Mouse (Mus musculus) lung, embryonic 14.5 days (tissue): ENCODE measurements around the gene Pglyrp1. TPM values are rescaled to one million over a fixed set of nuclear protein-coding genes. Genes with fewer than 3 reads are reported as not detected.

Experiments used
- ATAC-seq: fragments of 200-750 bp; cut with Nextera tagmentation; 2 replicates; pipeline ENCODE4 v1.8.0; 2017; ENCODE audit warnings: mild to moderate bottlenecking, moderate TSS enrichment, moderate library complexity; ENCODE audit not compliant: insufficient read depth
- DNase-seq: peaks from one replicate; pipeline ENCODE4 v3.0.0-alpha.2; 2015
- H3K27ac ChIP-seq: fragments of 300-500 bp; sonication (generic); 2 replicates; pipeline ENCODE4 v1.5.1; 2014; ENCODE audit warnings: low read depth, mild to moderate bottlenecking, moderate library complexity
- H3K27me3 ChIP-seq: fragments of 300-500 bp; sonication (generic); 2 replicates; pipeline ENCODE4 v1.6.1; 2014; ENCODE audit warnings: low read length, control low read depth; ENCODE audit not compliant: insufficient read depth
- H3K36me3 ChIP-seq: fragments of 300-500 bp; sonication (generic); 2 replicates; pipeline ENCODE4 v1.6.1; 2014; ENCODE audit warnings: control low read depth; ENCODE audit not compliant: insufficient read depth
- H3K4me1 ChIP-seq: fragments of 300-500 bp; sonication (generic); 2 replicates; pipeline ENCODE4 v1.6.1; 2014; ENCODE audit warnings: antibody characterized with exemption, control low read depth; ENCODE audit not compliant: insufficient read depth
- H3K4me2 ChIP-seq: fragments of 300-500 bp; sonication (generic); 2 replicates; pipeline ENCODE4 v1.6.1; 2014; ENCODE audit warnings: mild to moderate bottlenecking
- H3K4me3 ChIP-seq: fragments of 300-500 bp; sonication (generic); 2 replicates; pipeline ENCODE4 v1.5.1; 2014; ENCODE audit warnings: low read depth, low read length
- H3K9ac ChIP-seq: fragments of 300-500 bp; sonication (generic); 2 replicates; pipeline ENCODE4 v1.6.1; 2014
- H3K9me3 ChIP-seq: fragments of 300-500 bp; sonication (generic); 2 replicates; pipeline ENCODE4 v1.6.1; 2016; ENCODE audit warnings: low read depth, low read length, control low read depth
- CTCF ChIP-seq: IDR thresholded peaks from 2 replicates; pipeline ENCODE4 v1.5.1; 2016; ENCODE audit warnings: antibody characterized with exemption, low read depth
- WGBS: fragments of 180-500 bp; shearing (Covaris S2); extraction: QIAGEN DNeasy Blood & Tissue Kit; methylation state at CpG from one replicate; pipeline ENCODE4 v1.1.7; 2014; 5-methylcytosine and 5-hydroxymethylcytosine counted together
- polyA plus RNA-seq: library from polyadenylated mRNA; unstranded; fragments of >200 nt; fragmentation: Nextera tagmentation; extraction: Ambion mirVana; gene quantifications from 2 replicates; pipeline ENCODE4 v1.2.1, GENCODE M21; 2014

Gene Pglyrp1
- polyA plus RNA-seq, 1 experiment from 2014 or later: 2.6 TPM

DNA sequence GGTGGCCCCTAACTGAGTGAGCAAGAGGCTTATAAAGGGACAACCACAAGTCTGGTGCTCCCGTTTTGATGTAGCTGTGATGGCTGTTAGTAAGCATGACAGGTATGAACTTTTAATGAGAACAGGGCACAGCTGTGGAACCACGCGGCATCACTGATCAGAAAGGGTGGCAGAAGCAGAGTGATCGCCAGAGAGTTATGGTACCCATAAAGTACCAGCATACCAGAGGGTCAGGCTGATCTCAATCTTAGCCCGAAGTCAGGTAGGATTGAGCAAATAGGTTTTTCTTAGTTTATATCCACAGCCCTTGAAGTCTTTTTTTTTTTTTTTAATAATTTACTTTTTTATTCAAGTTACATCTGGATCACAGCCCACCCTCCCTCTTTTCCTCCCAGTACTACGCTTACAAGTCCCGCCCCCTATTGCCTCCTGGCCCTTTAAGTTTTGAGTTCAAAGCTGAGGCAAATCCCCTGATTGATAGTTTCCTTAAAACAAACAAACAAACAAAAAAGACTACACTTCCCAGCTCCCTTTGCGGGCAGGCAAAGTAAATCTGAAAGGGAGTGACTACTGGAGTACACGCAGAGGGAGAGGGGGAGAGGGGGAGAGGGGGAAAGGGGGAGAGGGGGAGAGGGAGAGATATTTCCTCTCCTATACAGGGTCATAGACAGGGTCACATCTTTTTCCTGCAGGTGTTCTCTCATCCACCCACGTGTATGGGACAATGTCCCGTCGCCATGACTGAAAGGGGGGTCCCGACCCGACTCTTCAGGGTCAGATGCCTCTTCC lies 1.1 kb downstream of the Pglyrp1 start:
- 24% methylated on average over 14 of the region's 14 CpGs for WGBS
- Histone ChIP-seq H3K9ac (no peak overlapping the region), H3K36me3 (no peaks in the 10 kb centered on the region), H3K4me1 (no peaks in the 10 kb centered on the region), H3K27ac (no peak overlapping the region), H3K9me3 (no peaks in the 10 kb centered on the region), H3K4me3 (peak overlapping the region; percentile 34), H3K4me2 (peak overlapping the region; percentile 69), H3K27me3 (no peaks in the 10 kb centered on the region)
- ATAC-seq (peak; percentile 42; the same call in 1 of the 2 replicates), DNase-seq (peak; percentile 40)
- no peak for TF ChIP-seq CTCF

DNA sequence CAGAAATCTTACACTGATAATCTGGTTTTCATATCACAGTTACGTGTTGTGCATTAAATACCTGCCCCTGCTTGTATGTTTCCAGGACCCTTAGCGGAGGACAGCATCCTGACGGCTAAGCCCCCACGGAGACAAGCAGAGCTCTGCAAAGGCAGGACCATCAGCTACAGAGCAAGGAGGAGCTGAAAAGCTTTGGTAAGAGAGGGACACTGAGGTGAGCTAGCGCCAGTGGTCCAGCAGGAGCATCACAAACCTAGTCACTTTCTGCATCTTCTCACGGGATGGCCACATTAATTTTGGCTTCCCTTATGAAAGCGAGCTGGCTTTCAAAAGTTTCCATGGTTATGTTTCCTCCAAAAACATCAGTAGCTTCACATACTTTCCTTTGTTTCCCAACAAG lies 1.7 kb downstream of the Pglyrp1 start:
- Histone ChIP-seq H3K9me3 (no peaks in the 10 kb centered on the region), H3K4me3 (peak overlapping the region; percentile 34), H3K36me3 (no peaks in the 10 kb centered on the region), H3K4me1 (no peaks in the 10 kb centered on the region), H3K27ac (no peak overlapping the region), H3K9ac (no peak overlapping the region; the same call in 1 of the 2 replicates), H3K27me3 (no peaks in the 10 kb centered on the region), H3K4me2 (peak overlapping the region; percentile 69)
- 6% methylated on average over 7 of the region's 7 CpGs for WGBS
- ATAC-seq (0 out of 2 replicates have a peak, but pooled peaks have one; percentile 25), DNase-seq (no peak)
- no peak for TF ChIP-seq CTCF

DNA sequence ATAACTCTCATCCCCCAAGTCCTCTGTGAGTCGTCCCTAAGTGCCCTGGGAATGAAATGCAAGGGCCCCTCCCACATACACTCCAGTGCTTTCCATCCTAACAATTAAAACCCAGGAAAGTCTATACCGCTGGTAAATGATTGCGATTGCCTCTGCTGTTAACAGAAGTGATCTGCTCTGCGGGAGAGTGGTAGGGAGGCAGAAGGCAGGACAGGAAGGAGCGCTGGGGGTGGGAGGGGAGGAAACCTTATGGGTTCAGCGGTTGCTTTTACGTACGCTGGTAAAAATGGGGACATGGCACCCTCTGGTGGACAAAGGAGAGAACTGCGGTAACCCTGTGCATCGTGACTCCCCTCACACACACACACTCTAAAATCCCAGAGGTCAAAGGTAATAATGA lies 2.1 kb downstream of the Pglyrp1 start:
- Histone ChIP-seq H3K4me1 (no peaks in the 10 kb centered on the region), H3K4me2 (peak overlapping the region; percentile 69), H3K9ac (peak overlapping the region; percentile 43; the same call in 1 of the 2 replicates), H3K4me3 (peak overlapping the region; percentile 34), H3K9me3 (no peaks in the 10 kb centered on the region), H3K36me3 (no peaks in the 10 kb centered on the region), H3K27ac (no peak overlapping the region), H3K27me3 (no peaks in the 10 kb centered on the region)
- peak; percentile 90 for ATAC-seq
- peak; percentile 95 for TF ChIP-seq CTCF
- DNase-seq: peak; percentile 94
- 0% methylated on average over 10 of the region's 10 CpGs for WGBS

DNA sequence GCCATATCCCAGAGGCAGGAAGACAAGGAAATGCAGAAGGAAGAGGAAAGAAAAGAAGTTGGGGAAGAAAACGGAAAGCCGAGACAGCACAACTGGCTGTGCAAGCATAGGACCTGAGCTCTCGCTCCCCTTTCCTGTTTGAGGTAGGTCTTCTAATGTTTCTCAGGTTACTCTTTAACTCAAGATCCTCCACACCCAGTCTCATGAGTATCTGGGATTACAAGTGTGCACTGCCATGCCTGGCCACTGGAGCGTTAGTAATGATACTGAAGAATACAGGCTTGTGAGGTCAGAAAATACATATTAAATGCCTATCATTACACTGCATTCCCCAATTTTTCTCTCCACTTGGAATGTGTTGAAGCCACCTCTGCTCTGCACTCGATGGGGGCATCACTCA lies 4.2 kb downstream of the Pglyrp1 start:
- 73% methylated on average over 5 of the region's 5 CpGs for WGBS
- Histone ChIP-seq H3K27ac (no peak overlapping the region), H3K4me1 (no peaks in the 10 kb centered on the region), H3K36me3 (no peaks in the 10 kb centered on the region), H3K4me3 (no peak overlapping the region), H3K9ac (no peak overlapping the region), H3K4me2 (no peak overlapping the region), H3K27me3 (no peaks in the 10 kb centered on the region), H3K9me3 (no peaks in the 10 kb centered on the region)
- no peak for ATAC-seq
- TF ChIP-seq CTCF: no peak
- no peak for DNase-seq

DNA sequence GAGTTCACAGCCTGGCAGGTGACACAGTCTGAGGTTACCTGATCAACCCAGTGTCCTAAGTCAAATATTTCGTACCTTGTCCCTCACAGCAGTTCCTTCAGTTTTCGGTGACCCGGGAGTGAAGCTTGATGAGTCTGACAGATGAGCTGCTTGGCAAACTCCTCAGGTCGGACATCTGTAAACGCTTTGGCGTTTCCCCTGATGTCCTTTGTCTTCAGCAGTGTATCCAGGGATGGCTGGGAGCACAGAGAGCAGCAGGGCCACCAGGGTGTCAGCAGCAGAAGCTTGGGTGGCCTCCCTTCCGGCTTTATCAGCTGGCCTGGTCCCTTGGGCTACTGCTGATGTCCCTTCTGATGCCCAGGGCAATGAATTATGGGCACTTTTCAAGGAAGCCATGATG lies 7.6 kb downstream of the Pglyrp1 start:
- no peak overlapping the region for H3K27ac ChIP-seq
- WGBS: 42% methylated on average over 7 of the region's 7 CpGs

DNA sequence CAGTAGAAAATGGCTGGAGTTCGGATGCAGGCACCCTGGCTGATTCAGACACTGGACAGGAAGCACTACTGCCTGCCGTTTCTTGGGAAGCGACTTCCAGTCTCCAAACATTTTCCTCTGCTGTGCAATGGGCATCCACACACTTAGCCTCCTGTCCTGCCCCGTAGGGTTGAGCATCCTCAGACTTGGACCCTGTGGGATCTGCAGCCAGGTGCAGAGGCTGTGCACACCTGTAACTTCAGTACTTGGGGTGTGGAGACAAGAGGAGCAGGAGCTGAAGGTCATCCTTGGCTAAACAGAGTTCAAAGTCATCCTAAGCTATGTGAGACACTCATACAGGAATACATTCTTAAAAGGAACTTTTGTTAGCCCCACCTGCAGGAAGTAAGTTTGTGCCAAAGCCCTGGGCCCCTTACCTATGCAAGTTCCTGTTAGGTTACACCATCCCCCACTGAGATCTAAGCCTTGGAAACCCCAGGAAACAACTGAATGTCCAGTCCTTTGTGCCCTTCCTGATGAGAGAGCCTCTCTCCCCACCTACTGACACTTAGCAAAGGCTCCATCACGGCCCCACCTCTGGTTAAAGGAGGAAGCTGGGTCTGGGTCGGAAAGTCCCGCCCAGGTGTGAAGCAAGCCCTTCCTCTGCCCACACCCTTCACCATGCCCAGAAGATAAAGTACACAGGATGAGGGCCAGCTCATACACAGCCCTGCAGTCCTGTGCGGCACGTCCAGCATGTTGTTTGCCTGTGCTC lies 13.0 kb downstream of the Pglyrp1 start:
- Histone ChIP-seq H3K9ac (no peak overlapping the region; the same call in 1 of the 2 replicates), H3K27me3 (no peaks in the 10 kb centered on the region), H3K4me1 (no peaks in the 10 kb centered on the region), H3K36me3 (0 out of 2 replicates have a peak, but pooled peaks cover 2% of the 10 kb centered on the region), H3K27ac (peak overlapping the region; percentile 12; the same call in 1 of the 2 replicates), H3K4me2 (no peak overlapping the region), H3K4me3 (no peak overlapping the region), H3K9me3 (no peaks in the 10 kb centered on the region)
- ATAC-seq (peak; percentile 34), DNase-seq (peak; percentile 11)
- 43% methylated on average over 9 of the region's 9 CpGs for WGBS
- no peak for TF ChIP-seq CTCF

More for the DNA sequence above, 7.6 kb downstream of the Pglyrp1 start:
- Histone ChIP-seq H3K4me2 (no peak overlapping the region), H3K9me3 (no peaks in the 10 kb centered on the region), H3K4me3 (no peak overlapping the region), H3K36me3 (no peaks in the 10 kb centered on the region), H3K27me3 (no peaks in the 10 kb centered on the region), H3K9ac (no peak overlapping the region), H3K4me1 (no peaks in the 10 kb centered on the region)
- TF ChIP-seq CTCF: no peak
- ATAC-seq: no peak
- DNase-seq: no peak
